Mouse (Mus musculus): ENCODE measurements around the gene Ceacam1.

- TF ChIP-seq POLR2A (IDR thresholded peaks at IDR 0.05; ENCODE audit: insufficient read depth, low read depth, low read length) (no peak), CTCF (IDR thresholded peaks at IDR 0.05; ENCODE audit: insufficient read depth, low read depth, low read length) (no peak)
These were observed 41.2 kb downstream of the Ceacam1 start for GRCm38 (mm10) chr7:25436226-25436625.
